Mouse (Mus musculus) embryonic fibroblast, embryonic 13.5 days (primary cell): ENCODE data around the gene Id3.
A peak's percentile ranks its signal among the peaks of the same experiment; 100 is the strongest.

Source experiments
- CTCF ChIP-seq: IDR thresholded peaks from 2 replicates; pipeline ENCODE4 v1.5.1; 2011; ENCODE audit warnings: mild to moderate bottlenecking, control low read depth, low read length, moderate library complexity, borderline replicate concordance; ENCODE audit not compliant: insufficient read depth
- POLR2A ChIP-seq: IDR thresholded peaks from 2 replicates; pipeline ENCODE4 v1.6.1; 2011; ENCODE audit warnings: low read depth, mild to moderate bottlenecking, control low read depth, low read length, moderate library complexity

- peak; percentile 91; the same call in 1 of the 2 replicates for TF ChIP-seq CTCF
- no peak for TF ChIP-seq POLR2A
Observed at GRCm38 (mm10) chr4:136159802-136160397, 16.6 kb downstream of the Id3 start.
